Mouse (Mus musculus) midbrain, embryonic 16.5 days (tissue): ENCODE data around the gene Klhl26. TPM values are rescaled to one million over a fixed set of nuclear protein-coding genes. Genes with fewer than 3 reads are reported as not detected.

Experiments used
- ATAC-seq: fragments of 200-750 bp; cut with Nextera tagmentation; 2 replicates; pipeline ENCODE4 v1.8.0; 2017; ENCODE audit warnings: moderate TSS enrichment
- H3K27ac ChIP-seq: fragments of 300-500 bp; sonication (generic); 2 replicates; pipeline ENCODE4 v1.5.1; 2014; ENCODE audit warnings: mild to moderate bottlenecking, low read length, mixed read lengths
- H3K27me3 ChIP-seq: fragments of 300-500 bp; sonication (generic); 2 replicates; pipeline ENCODE4 v1.6.1; 2014; ENCODE audit warnings: low read depth, low read length, mixed read lengths; ENCODE audit not compliant: control insufficient read depth, insufficient read depth
- H3K36me3 ChIP-seq: fragments of 300-500 bp; sonication (generic); 2 replicates; pipeline ENCODE4 v1.6.1; 2014; ENCODE audit warnings: mild to moderate bottlenecking, low read length, moderate library complexity, mixed read lengths; ENCODE audit not compliant: control insufficient read depth, insufficient read depth
- H3K4me1 ChIP-seq: fragments of 300-500 bp; sonication (generic); 2 replicates; pipeline ENCODE4 v1.6.1; 2014; ENCODE audit warnings: mild to moderate bottlenecking, low read length, mixed read lengths; ENCODE audit not compliant: control insufficient read depth, insufficient read depth
- H3K4me2 ChIP-seq: fragments of 300-500 bp; sonication (generic); 2 replicates; pipeline ENCODE4 v1.6.1; 2014; ENCODE audit warnings: mild to moderate bottlenecking, low read length, mixed read lengths
- H3K4me3 ChIP-seq: fragments of 300-500 bp; sonication (generic); 2 replicates; pipeline ENCODE4 v1.5.1; 2014; ENCODE audit warnings: low read depth, mild to moderate bottlenecking, low read length, moderate library complexity, mixed read lengths
- H3K9ac ChIP-seq: fragments of 300-500 bp; sonication (generic); 2 replicates; pipeline ENCODE4 v1.6.1; 2014; ENCODE audit warnings: low read depth, low read length, mixed read lengths
- H3K9me3 ChIP-seq: fragments of 300-500 bp; sonication (generic); replicated peaks from 2 replicates; pipeline ENCODE4 v1.6.1; 2014; ENCODE audit warnings: mild to moderate bottlenecking, low read length, mixed read lengths; ENCODE audit not compliant: control insufficient read depth, poor library complexity, severe bottlenecking
- WGBS: fragments of 180-500 bp; shearing (Covaris S2); extraction: QIAGEN DNeasy Blood & Tissue Kit; methylation state at CpG from one replicate; pipeline ENCODE4 v1.1.7; 2014; 5-methylcytosine and 5-hydroxymethylcytosine counted together
- polyA plus RNA-seq: library from polyadenylated mRNA; unstranded; fragments of >200 nt; fragmentation: Nextera tagmentation; extraction: Ambion mirVana; gene quantifications from 2 replicates; pipeline ENCODE4 v1.2.1, GENCODE M21; 2015

Gene Klhl26
- polyA plus RNA-seq, 1 experiment from 2014 or later, result 32.4 TPM

- H3K9ac ChIP-seq, result no peak overlapping the region
- H3K9me3 ChIP-seq, result no peaks in the 10 kb centered on the region
- no peak overlapping the region for H3K27ac ChIP-seq
- ATAC-seq, result peak; percentile 75
- H3K4me1 ChIP-seq, result no peaks in the 10 kb centered on the region
- no peak overlapping the region for H3K4me3 ChIP-seq
- 70% methylated on average over 19 of the region's 19 CpGs for WGBS
- no peaks in the 10 kb centered on the region for H3K27me3 ChIP-seq
- H3K4me2 ChIP-seq, result no peak overlapping the region
- peaks cover 17% of the 10 kb centered on the region; the same call in 1 of the 2 replicates for H3K36me3 ChIP-seq
Observed at GRCm38 (mm10) chr8:70447639-70448420, 28.9 kb downstream of the Klhl26 start.

- peaks cover 4% of the 10 kb centered on the region; the same call in 1 of the 2 replicates for H3K36me3 ChIP-seq
- no peaks in the 10 kb centered on the region for H3K9me3 ChIP-seq
- no peaks in the 10 kb centered on the region for H3K4me1 ChIP-seq
- H3K4me3 ChIP-seq, result no peak overlapping the region
- no peaks in the 10 kb centered on the region for H3K27me3 ChIP-seq
- no peak overlapping the region for H3K9ac ChIP-seq
- H3K4me2 ChIP-seq, result no peak overlapping the region
- no peak for ATAC-seq
- H3K27ac ChIP-seq, result no peak overlapping the region
- 50% methylated on average over 1 of the region's 1 CpGs for WGBS
Observed at GRCm38 (mm10) chr8:70445988-70446387, 30.8 kb downstream of the Klhl26 start.

- no peak overlapping the region for H3K4me3 ChIP-seq
- H3K4me1 ChIP-seq, result peaks cover 10% of the 10 kb centered on the region
- H3K27ac ChIP-seq, result no peak overlapping the region
- H3K4me2 ChIP-seq, result no peak overlapping the region
- no peaks in the 10 kb centered on the region for H3K9me3 ChIP-seq
- no peak overlapping the region for H3K9ac ChIP-seq
- H3K27me3 ChIP-seq, result no peaks in the 10 kb centered on the region
- no peaks in the 10 kb centered on the region for H3K36me3 ChIP-seq
- WGBS, result 86% methylated on average over 4 of the region's 4 CpGs
- no peak for ATAC-seq
Observed at GRCm38 (mm10) chr8:70443326-70443725, 33.4 kb downstream of the Klhl26 start.

- H3K27me3 ChIP-seq, result no peaks in the 10 kb centered on the region
- H3K9me3 ChIP-seq, result no peaks in the 10 kb centered on the region
- H3K4me1 ChIP-seq, result peaks cover 20% of the 10 kb centered on the region
- WGBS, result 71% methylated on average over 3 of the region's 3 CpGs
- no peak for ATAC-seq
- no peak overlapping the region for H3K27ac ChIP-seq
- no peak overlapping the region for H3K4me3 ChIP-seq
- no peak overlapping the region for H3K4me2 ChIP-seq
- H3K9ac ChIP-seq, result no peak overlapping the region
- H3K36me3 ChIP-seq, result no peaks in the 10 kb centered on the region
Observed at GRCm38 (mm10) chr8:70441565-70441964, 35.2 kb downstream of the Klhl26 start.

GRCm38 (mm10) chr8:70440246-70440645 is 36.5 kb downstream of the Klhl26 start:
- WGBS, result 57% methylated on average over 3 of the region's 3 CpGs
- ATAC-seq, result no peak
- H3K4me1 ChIP-seq, result peaks cover 20% of the 10 kb centered on the region
- peak overlapping the region; percentile 79 for H3K9ac ChIP-seq
- peak overlapping the region; percentile 70 for H3K4me3 ChIP-seq
- no peak overlapping the region; the same call in 1 of the 2 replicates for H3K27ac ChIP-seq
- no peaks in the 10 kb centered on the region for H3K27me3 ChIP-seq
- H3K9me3 ChIP-seq, result no peaks in the 10 kb centered on the region
- peak overlapping the region; percentile 77 for H3K4me2 ChIP-seq
- no peaks in the 10 kb centered on the region for H3K36me3 ChIP-seq

GRCm38 (mm10) chr8:70439848-70440179 is 37.0 kb downstream of the Klhl26 start:
- Histone ChIP-seq H3K27me3 (no peaks in the 10 kb centered on the region), H3K4me2 (peak overlapping the region; percentile 77), H3K4me1 (peaks cover 20% of the 10 kb centered on the region), H3K27ac (peak overlapping the region; percentile 90), H3K36me3 (no peaks in the 10 kb centered on the region), H3K9ac (peak overlapping the region; percentile 79), H3K9me3 (no peaks in the 10 kb centered on the region), H3K4me3 (peak overlapping the region; percentile 70)
- 6% methylated on average over 7 of the region's 7 CpGs for WGBS
- ATAC-seq, result no peak

DNA sequence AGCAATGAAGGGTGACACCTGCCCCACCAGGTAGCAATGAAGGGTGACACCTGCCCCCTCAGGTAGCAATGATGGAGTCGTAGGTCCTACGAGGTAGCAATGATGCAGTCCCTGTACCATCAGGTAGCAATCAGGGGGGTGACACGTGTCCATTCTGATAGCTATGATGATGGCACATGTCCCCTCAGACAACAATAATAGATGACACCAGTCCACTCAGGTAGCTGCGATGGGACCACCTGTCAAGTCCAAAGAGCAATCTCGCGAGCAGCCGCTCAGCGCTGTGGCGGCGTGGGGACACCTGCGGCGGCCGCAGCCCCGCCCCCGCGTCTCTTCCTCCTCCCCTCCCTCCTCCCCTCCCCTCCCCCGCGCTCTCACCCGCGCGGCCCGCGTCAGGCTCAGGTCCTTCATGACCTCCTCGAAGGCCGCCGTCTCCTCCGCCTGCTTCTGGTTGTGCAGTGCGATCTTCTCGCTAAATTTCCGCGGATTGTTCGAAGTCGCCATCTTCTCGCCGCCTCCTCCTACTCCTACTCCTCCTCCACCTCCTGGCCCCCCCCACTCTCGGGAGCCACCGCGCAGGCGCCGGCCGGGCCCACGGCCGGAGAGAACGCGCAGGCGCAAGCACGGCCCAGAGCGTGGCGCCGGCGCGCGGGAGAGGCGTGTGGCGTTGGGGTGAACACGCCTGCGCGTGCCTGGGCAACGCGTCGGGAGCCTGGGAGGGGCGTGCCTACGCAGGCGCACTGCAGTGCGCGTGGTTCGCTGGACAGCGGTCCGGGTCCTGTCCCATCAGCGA is 37.5 kb downstream of the Klhl26 start, which contains the start of gene Crtc1:
Gene Crtc1 (minus strand): TSS at position 525 of the 793 bp plus-strand sequence.
- H3K4me2 ChIP-seq, result peak within 1 kb of the TSS; percentile 87
- no peaks in the 10 kb centered on the region for H3K36me3 ChIP-seq
- no peaks in the 10 kb centered on the region for H3K9me3 ChIP-seq
- H3K4me1 ChIP-seq, result peaks cover 20% of the 10 kb centered on the region
- WGBS, result 1% methylated on average over 52 of the region's 70 CpGs
- H3K27ac ChIP-seq, result peak within 1 kb of the TSS; percentile 90
- H3K4me3 ChIP-seq, result peak within 1 kb of the TSS; percentile 70
- ATAC-seq, result peak; percentile 97
- no peaks in the 10 kb centered on the region for H3K27me3 ChIP-seq
- H3K9ac ChIP-seq, result peak within 1 kb of the TSS; percentile 79

DNA sequence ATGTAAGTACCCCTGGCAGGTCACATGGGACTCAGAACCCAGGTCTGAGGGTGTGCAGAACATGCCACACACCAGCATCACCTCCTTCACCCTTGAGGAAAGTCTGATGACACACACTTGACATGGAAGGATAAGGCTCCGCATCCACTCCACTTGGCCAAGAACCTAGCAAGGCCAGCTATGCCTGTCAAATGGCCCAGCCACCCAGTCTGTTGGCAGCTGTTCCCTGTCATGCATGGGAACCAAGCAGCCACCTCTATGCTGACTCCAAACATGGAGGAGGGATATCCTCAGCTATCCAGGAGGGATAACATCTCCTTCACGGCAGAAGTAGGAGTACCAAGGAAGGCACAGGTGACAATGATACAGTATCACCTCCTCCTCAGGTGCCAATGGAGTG is 38.3 kb downstream of the Klhl26 start:
- Histone ChIP-seq H3K9ac (peak overlapping the region; percentile 79), H3K36me3 (no peaks in the 10 kb centered on the region), H3K9me3 (no peaks in the 10 kb centered on the region), H3K4me3 (peak overlapping the region; percentile 70), H3K4me2 (peak overlapping the region; percentile 87), H3K27me3 (no peaks in the 10 kb centered on the region), H3K4me1 (peaks cover 20% of the 10 kb centered on the region), H3K27ac (0 out of 2 replicates have a peak overlapping the region, but pooled peaks have one; percentile 90)
- 92% methylated on average over 2 of the region's 2 CpGs for WGBS
- ATAC-seq, result peak; percentile 0; the same call in 1 of the 2 replicates

GRCm38 (mm10) chr8:70435156-70435555 is 41.6 kb downstream of the Klhl26 start:
- WGBS, result 96% methylated on average over 5 of the region's 5 CpGs
- H3K36me3 ChIP-seq, result no peaks in the 10 kb centered on the region
- no peak overlapping the region for H3K4me2 ChIP-seq
- no peak for ATAC-seq
- no peaks in the 10 kb centered on the region for H3K9me3 ChIP-seq
- H3K27me3 ChIP-seq, result no peaks in the 10 kb centered on the region
- H3K9ac ChIP-seq, result no peak overlapping the region
- H3K4me1 ChIP-seq, result peaks cover 20% of the 10 kb centered on the region
- H3K27ac ChIP-seq, result no peak overlapping the region
- no peak overlapping the region for H3K4me3 ChIP-seq
